Mouse (Mus musculus) heart, embryonic 12.5 days (tissue): ENCODE data around the gene Tfeb. TPM values are rescaled to one million over a fixed set of nuclear protein-coding genes. Genes with fewer than 3 reads are reported as not detected.

Experiments used
- ATAC-seq: fragments of 200-750 bp; cut with Nextera tagmentation; 2 replicates; pipeline ENCODE4 v1.8.0; 2017; ENCODE audit warnings: moderate TSS enrichment, moderate library complexity; ENCODE audit not compliant: insufficient number of reproducible peaks, low FRiP score
- H3K27ac ChIP-seq: fragments of 300-500 bp; sonication (generic); 2 replicates; pipeline ENCODE4 v1.5.1; 2016; ENCODE audit warnings: mild to moderate bottlenecking, moderate library complexity; ENCODE audit not compliant: poor library complexity, severe bottlenecking
- H3K27me3 ChIP-seq: fragments of 300-500 bp; sonication (generic); replicated peaks from 2 replicates; pipeline ENCODE4 v1.6.1; 2016; ENCODE audit warnings: mild to moderate bottlenecking, moderate library complexity
- H3K36me3 ChIP-seq: fragments of 300-500 bp; sonication (generic); 2 replicates; pipeline ENCODE4 v1.6.1; 2016; ENCODE audit warnings: mild to moderate bottlenecking, moderate library complexity
- H3K4me1 ChIP-seq: fragments of 300-500 bp; sonication (generic); replicated peaks from 2 replicates; pipeline ENCODE4 v1.6.1; 2016; ENCODE audit warnings: mild to moderate bottlenecking
- H3K4me2 ChIP-seq: fragments of 300-500 bp; sonication (generic); 2 replicates; pipeline ENCODE4 v1.6.1; 2016; ENCODE audit warnings: mild to moderate bottlenecking, moderate library complexity
- H3K4me3 ChIP-seq: fragments of 300-500 bp; sonication (generic); 2 replicates; pipeline ENCODE4 v1.5.1; 2016; ENCODE audit warnings: mild to moderate bottlenecking
- H3K9ac ChIP-seq: fragments of 300-500 bp; sonication (generic); 2 replicates; pipeline ENCODE4 v1.6.1; 2016; ENCODE audit warnings: mild to moderate bottlenecking, moderate library complexity
- H3K9me3 ChIP-seq: fragments of 300-500 bp; sonication (generic); replicated peaks from 2 replicates; pipeline ENCODE4 v1.6.1; 2016; ENCODE audit warnings: mild to moderate bottlenecking, moderate library complexity
- WGBS: fragments of 180-500 bp; shearing (Covaris S2); methylation state at CpG from one replicate; pipeline ENCODE4 v1.1.7; 2016; 5-methylcytosine and 5-hydroxymethylcytosine counted together
- polyA plus RNA-seq: library from polyadenylated mRNA; unstranded; fragments of >200 nt; fragmentation: Nextera tagmentation; extraction: Ambion mirVana; gene quantifications from 2 replicates; pipeline ENCODE4 v1.2.1, GENCODE M21; 2016

The Tfeb gene
- polyA plus RNA-seq, 1 experiment from 2014 or later, result 22.7 TPM

DNA sequence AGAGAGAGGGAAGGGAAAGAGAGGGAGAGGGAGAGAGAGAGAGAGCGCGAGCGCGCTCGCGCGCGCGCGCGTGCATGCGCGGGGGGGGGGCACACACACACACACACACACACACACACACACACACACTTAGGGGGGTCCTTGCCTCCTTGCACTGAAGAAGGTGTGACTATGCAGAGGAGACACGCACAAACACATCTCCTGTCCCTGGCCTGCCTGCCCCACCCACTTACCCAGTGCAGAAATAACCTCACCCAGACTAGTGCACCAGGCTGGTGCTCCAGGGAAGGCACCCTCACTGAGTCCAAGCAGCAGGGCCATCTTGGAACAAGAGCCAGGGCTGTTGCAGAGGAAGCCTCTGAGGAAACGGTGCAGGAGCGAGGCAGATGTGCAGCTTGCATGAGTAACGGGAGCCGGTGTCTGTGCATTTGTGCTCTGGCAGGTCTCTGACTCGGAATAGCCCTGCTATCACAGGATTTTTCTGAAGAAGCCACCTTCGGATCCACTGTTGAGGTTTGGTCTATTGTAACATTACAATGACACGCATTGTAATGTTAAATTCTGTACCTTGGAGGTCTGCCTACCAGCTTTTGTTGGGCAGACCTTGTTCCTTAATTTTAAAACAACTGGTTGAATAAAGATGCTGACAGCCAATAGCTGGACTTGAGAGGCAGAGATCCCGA is 23.8 kb upstream of the Tfeb start:
- no peaks in the 10 kb centered on the region for H3K36me3 ChIP-seq
- ATAC-seq, result no peak
- 57% methylated on average over 20 of the region's 22 CpGs for WGBS

DNA sequence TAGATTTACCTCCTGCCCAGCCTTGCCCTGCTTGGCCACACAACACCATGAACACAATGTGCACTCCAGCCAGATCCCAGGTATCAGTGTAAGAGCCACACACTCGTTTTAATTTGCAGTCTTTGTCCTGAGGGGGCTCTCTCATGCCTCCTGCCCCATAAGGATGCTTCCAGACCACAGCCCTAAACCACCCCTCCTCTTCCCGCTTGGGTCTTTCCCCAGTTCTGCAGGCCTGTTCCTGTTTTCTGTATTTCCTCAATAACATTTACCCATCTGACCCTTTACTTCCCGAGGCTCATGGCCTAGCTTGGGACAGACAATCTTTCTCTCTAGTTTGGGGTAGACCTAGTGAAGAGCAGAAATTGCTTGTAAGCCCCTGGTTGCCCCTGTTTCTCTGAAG is 21.8 kb upstream of the Tfeb start:
- WGBS, result 59% methylated on average over 3 of the region's 3 CpGs
- H3K27me3 ChIP-seq, result no peaks in the 10 kb centered on the region
- no peaks in the 10 kb centered on the region for H3K9me3 ChIP-seq
- no peak for ATAC-seq
- H3K36me3 ChIP-seq, result no peaks in the 10 kb centered on the region
- H3K4me3 ChIP-seq, result no peak overlapping the region
- H3K4me2 ChIP-seq, result no peak overlapping the region
- H3K9ac ChIP-seq, result no peak overlapping the region
- H3K27ac ChIP-seq, result no peak overlapping the region
- H3K4me1 ChIP-seq, result peaks cover 21% of the 10 kb centered on the region

More for the DNA sequence above, 23.8 kb upstream of the Tfeb start:
- H3K4me1 ChIP-seq, result peaks cover 21% of the 10 kb centered on the region
- H3K4me3 ChIP-seq, result no peak overlapping the region
- H3K9ac ChIP-seq, result no peak overlapping the region
- H3K4me2 ChIP-seq, result peak overlapping the region; percentile 41
- H3K27me3 ChIP-seq, result no peaks in the 10 kb centered on the region
- no peak overlapping the region for H3K27ac ChIP-seq
- H3K9me3 ChIP-seq, result no peaks in the 10 kb centered on the region

DNA sequence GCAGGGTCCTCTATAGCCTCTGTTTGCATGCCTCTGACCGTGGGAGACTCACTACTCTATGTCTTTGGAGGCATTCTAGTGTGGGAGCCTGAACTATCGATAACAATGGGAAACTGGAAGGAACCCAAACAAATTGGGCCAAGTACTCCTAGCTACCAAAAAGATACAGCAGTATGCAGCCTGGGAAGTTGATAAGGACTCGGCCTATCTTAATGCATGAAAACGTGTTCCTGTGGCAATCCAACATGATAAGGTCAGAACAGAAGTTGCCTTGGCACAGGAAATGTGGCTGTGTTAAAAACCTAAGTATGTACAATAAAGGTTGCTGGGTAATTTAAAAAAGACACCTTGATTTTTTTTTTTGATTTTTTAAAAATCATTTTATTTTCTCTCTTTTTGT is 15.6 kb upstream of the Tfeb start:
- Histone ChIP-seq H3K9me3 (no peaks in the 10 kb centered on the region), H3K27me3 (peaks cover 10% of the 10 kb centered on the region; the same call in 1 of the 2 replicates), H3K4me3 (no peak overlapping the region), H3K9ac (no peak overlapping the region), H3K4me2 (no peak overlapping the region), H3K36me3 (no peaks in the 10 kb centered on the region), H3K4me1 (peaks cover 11% of the 10 kb centered on the region; the same call in 1 of the 2 replicates), H3K27ac (no peak overlapping the region)
- no peak for ATAC-seq
- WGBS, result 45% methylated on average over 4 of the region's 4 CpGs

DNA sequence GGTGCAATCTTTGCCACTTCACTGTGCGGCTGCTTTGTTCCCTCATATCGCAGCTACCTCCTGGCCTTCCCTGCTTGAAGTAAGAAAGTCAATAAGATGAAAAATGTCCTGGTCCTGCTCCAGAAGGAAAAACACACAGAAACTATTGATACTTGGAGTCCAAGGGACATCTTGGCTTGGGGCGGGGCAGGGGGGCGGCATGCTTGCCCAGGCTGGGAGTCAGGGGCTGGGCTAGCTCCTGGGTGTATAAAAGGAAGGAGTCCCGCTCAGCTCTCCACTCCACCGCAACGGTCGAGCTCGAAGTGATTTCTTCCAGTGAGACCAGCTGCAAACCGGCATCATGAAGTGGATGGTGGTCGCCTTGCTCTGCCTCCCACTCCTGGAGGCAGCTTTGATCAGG is 10.3 kb upstream of the Tfeb start, which contains the start of gene Pgc:
Pgc (plus strand) TSS at position 277 of the 400 bp plus-strand sequence.
- Histone ChIP-seq H3K36me3 (no peaks in the 10 kb centered on the region), H3K4me3 (no peak within 1 kb of the TSS), H3K4me1 (0 out of 2 replicates have a peak, but pooled peaks cover 5% of the 10 kb centered on the region), H3K27me3 (peaks cover 15% of the 10 kb centered on the region; the same call in 1 of the 2 replicates), H3K4me2 (no peak within 1 kb of the TSS), H3K27ac (no peak within 1 kb of the TSS), H3K9ac (no peak within 1 kb of the TSS), H3K9me3 (no peaks in the 10 kb centered on the region)
- no peak for ATAC-seq
- WGBS, result 68% methylated on average over 11 of the region's 11 CpGs

DNA sequence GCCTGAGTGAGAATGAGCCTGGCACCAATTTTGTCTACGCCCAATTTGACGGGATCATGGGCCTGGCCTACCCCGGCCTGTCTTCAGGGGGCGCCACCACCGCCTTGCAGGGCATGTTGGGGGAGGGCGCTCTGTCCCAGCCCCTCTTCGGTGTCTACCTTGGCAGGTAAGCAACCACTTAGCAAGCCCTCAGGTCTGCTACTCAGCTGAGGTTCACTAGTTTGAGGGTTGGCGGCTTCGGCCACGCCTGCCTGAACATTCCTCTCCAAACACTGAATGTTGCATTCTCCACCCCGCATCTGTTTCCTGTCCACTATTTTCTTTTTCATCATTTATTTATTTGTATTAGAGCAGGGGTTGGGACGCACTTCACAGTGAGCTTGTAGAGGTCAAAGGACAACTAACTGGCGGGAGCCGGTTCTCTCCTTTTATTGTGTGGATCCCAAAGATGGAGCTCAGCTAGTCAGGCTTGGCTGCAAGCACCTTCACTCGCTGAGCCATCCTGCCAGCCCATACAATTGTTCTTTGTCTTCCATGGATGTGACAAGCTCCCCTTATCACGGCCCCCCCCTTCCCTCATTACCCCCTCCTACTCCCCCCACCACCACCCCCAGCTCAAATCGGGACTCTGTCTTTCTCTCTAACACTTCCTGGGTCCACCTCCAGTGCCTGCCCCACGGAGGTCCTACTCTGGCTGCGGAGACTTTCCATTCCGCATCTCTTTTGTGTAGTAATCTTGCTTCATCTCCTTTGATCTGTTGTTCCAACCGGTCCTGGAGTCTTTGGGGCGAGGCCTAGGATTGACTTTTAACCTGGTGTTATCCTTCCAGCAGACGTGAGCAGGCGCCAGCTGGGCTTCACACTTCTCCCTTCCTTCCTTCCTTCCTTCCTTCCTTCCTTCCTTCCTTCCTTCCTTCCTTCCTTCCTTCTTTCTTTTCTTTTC is 5.9 kb upstream of the Tfeb start:
- Histone ChIP-seq H3K27ac (no peak overlapping the region), H3K27me3 (peaks cover 8% of the 10 kb centered on the region; the same call in 1 of the 2 replicates), H3K4me1 (no peaks in the 10 kb centered on the region), H3K9me3 (no peaks in the 10 kb centered on the region), H3K9ac (no peak overlapping the region), H3K4me3 (no peak overlapping the region), H3K36me3 (no peaks in the 10 kb centered on the region), H3K4me2 (no peak overlapping the region)
- ATAC-seq, result no peak
- WGBS, result 52% methylated on average over 24 of the region's 24 CpGs

DNA sequence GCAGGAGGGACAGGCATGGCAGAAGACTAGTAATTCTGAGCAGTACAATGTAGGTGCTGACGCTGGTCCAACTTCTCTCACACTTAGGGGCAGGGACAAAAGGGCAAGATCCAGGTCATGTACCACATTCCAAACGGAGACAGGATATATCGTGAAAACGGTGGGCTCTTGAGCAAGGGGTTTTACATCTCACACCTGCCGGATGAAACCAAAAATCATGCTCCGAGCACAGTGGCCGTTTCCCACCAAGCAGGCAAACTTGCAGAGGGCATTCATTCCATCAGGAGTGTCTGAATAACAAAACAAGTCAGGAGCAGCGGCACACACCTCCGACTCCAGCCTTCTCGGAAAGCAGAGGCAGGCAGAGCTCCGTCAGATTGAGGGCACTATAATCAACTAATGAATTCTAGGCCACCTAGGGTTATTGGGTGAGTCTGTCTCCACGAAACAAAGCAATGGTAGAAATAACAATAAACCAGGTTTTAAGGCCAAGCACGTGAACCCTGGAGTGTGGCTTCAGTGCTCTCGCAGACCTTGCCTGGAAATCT is 1.2 kb upstream of the Tfeb start:
- no peaks in the 10 kb centered on the region for H3K36me3 ChIP-seq
- H3K9ac ChIP-seq, result no peak overlapping the region
- H3K9me3 ChIP-seq, result no peaks in the 10 kb centered on the region
- H3K4me1 ChIP-seq, result peaks cover 23% of the 10 kb centered on the region
- WGBS, result 70% methylated on average over 14 of the region's 14 CpGs
- H3K4me2 ChIP-seq, result no peak overlapping the region
- ATAC-seq, result no peak
- H3K27me3 ChIP-seq, result no peaks in the 10 kb centered on the region
- H3K4me3 ChIP-seq, result no peak overlapping the region
- no peak overlapping the region for H3K27ac ChIP-seq

DNA sequence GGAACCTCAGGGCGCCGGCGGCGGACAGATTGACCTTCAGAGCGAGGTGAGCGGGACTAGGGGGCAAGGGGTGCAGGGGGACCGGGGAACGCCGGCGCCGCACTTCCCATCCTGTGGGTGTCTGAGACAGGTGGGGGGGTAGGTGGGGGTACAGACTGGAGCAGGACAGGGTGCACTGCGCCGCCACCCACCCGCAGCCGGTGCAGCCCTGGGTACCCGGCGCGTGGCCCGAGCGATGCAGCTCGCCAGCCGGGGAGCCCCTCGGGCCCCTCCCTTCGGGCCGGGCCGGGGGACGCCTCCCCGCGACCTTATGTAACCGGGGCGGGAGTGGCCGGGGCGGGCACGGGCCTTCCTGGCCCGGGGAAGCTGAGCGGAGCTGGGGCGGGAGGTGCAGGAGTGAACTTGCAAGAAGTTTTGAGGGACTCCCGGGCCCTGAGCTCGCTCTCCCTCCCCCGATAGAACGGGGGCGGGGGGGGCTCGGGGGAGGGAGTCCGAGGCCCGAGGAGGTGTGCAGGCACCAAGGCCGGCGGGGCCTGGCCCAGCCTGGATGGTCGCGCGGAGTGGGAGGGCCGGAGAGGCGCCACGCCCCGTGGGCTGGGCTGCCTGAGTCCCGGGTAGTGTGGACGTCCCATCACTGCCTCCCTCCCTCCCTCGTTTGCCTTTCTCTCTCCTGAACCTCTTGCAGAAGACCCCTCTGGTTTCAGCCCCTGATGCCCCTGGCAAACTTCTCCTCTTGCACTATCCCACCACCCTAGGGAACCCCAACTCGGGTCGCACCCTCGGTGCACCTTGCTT is 638 bp downstream of the Tfeb start:
- Histone ChIP-seq H3K4me2 (peak overlapping the region; percentile 90), H3K36me3 (no peaks in the 10 kb centered on the region), H3K9ac (peak overlapping the region; percentile 94), H3K4me1 (peaks cover 36% of the 10 kb centered on the region), H3K27ac (peak overlapping the region; percentile 93), H3K27me3 (no peaks in the 10 kb centered on the region), H3K4me3 (peak overlapping the region; percentile 90), H3K9me3 (no peaks in the 10 kb centered on the region)
- ATAC-seq, result peak; percentile 90
- under 1% methylated on average over 55 of the region's 60 CpGs for WGBS

DNA sequence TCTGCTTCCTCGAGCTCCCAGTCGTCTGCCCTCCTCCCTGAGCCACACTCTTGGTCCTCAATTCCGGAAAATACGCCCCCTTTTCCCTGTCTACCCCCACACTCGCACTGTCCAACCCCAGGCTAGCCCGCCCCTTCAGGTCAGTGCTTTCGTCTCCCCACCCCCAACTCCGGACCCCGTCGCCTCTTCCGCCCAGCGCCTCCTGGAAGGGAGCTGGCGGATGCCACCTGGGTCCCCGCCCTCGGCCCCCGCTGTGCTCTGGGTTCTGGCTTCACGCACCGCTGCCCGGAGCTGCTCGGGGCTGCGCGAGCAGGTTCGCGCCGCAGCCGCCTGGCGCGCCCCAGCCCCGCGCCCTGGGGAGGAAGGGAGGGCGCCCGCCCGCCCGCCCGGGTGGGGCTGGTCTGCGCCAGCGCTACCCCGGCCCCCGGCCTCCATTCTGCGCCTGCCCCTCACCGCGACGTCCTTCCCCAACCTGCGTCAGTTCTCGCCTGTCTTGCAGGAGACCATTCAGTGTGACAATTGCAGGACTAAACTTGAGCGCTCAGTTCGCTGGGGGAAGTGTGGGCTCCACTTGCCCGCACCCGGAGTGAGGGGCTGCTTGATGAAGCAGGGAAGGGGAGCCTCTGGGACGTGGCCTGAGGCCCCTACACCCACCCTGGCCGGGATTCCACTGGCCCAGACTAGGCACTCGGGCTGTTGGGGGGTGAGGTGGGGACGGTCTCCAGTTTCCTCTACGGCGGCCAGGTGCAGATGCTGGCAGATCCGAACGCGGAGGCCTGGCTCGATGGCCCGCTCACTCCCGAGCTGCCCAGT is 1.4 kb downstream of the Tfeb start:
- H3K36me3 ChIP-seq, result no peaks in the 10 kb centered on the region
- WGBS, result under 1% methylated on average over 53 of the region's 61 CpGs
- H3K4me1 ChIP-seq, result peaks cover 43% of the 10 kb centered on the region
- peak overlapping the region; percentile 93 for H3K27ac ChIP-seq
- H3K27me3 ChIP-seq, result no peaks in the 10 kb centered on the region
- H3K9ac ChIP-seq, result peak overlapping the region; percentile 94
- H3K4me3 ChIP-seq, result peak overlapping the region; percentile 90
- ATAC-seq, result peak; percentile 51
- H3K9me3 ChIP-seq, result no peaks in the 10 kb centered on the region
- peak overlapping the region; percentile 90 for H3K4me2 ChIP-seq

DNA sequence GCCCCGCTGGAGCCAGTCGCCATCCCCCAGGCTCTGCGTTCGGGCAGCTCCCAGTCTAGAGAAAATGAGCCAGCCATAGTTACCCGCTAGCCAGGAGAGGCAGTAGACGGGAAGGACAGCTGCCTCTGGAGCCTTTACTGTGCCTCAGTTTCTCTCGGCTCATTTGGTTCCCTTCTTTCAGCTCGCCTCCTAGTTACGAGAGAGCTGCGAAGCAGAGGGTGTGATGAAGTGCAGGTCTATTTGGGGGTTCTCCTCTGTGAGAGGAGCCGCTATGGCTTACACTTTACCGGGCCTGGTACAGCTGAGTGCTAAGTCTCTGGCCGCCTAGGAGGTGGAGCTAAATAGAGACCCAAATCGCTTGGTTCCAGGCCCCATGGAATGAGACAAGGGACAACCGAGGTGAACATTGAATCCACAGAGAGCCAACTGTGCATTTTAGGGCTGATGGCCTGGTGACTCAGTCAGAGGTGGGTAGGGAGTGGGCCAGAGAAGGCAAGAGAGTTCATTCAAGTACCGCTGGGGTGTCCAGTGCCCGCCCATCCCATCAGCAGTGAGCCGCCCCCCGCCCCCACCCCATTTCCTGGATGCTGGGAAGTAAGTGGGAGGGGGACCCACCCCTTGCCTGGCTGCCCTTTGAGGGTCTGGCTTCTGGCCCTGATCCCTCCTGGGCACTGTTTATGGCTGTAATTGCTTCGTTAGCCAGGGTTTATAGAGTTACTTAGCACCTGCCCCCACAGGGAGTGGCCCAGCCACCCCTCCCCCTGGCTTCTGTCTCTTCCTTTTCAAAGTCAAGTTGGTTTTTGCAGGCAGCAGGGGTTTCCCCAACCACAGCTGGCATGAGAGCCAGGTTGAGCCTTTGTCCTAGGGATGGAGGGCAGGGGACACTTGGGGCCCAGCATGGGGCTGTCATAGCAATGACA is 2.3 kb downstream of the Tfeb start:
- ATAC-seq, result no peak
- Histone ChIP-seq H3K9ac (peak overlapping the region; percentile 94), H3K27me3 (no peaks in the 10 kb centered on the region), H3K4me3 (peak overlapping the region; percentile 90), H3K27ac (peak overlapping the region; percentile 93), H3K9me3 (no peaks in the 10 kb centered on the region), H3K4me2 (peak overlapping the region; percentile 90), H3K4me1 (peaks cover 48% of the 10 kb centered on the region), H3K36me3 (peaks cover 1% of the 10 kb centered on the region; the same call in 1 of the 2 replicates)
- 10% methylated on average over 20 of the region's 20 CpGs for WGBS
